Mouse (Mus musculus) left cerebral cortex, postnatal 25 days (tissue): ENCODE data around the gene Gm38431. TPM values are rescaled to one million over a fixed set of nuclear protein-coding genes. Genes with fewer than 3 reads are reported as not detected.

Experiments
- DNase-seq, 2 experiments: peaks; one replicate each; pipeline ENCODE4 v3.0.0; 2022; ENCODE audit warnings: low spot score in 2 of 2, mixed read lengths in 1 of 2
- intact Hi-C: fragments of 180-260 bp; cut with DNase I; formaldehyde crosslinking; loops from one replicate; pipeline ENCODE4 v1.15.1; 2025
- microRNA-seq, 2 experiments: library from miRNA; unstranded; fragments of <30 nt; microRNA quantifications; one replicate each; pipeline ENCODE4 v1.2.0; 2022
- total RNA-seq, 2 experiments: library from RNA; stranded (reverse); gene quantifications; 2 replicates each; pipeline ENCODE4 v1.2.3; 2021

Gm38431 gene
- total RNA-seq, 2 experiments from 2014 or later: 1.6 to 3.0 TPM

DNA sequence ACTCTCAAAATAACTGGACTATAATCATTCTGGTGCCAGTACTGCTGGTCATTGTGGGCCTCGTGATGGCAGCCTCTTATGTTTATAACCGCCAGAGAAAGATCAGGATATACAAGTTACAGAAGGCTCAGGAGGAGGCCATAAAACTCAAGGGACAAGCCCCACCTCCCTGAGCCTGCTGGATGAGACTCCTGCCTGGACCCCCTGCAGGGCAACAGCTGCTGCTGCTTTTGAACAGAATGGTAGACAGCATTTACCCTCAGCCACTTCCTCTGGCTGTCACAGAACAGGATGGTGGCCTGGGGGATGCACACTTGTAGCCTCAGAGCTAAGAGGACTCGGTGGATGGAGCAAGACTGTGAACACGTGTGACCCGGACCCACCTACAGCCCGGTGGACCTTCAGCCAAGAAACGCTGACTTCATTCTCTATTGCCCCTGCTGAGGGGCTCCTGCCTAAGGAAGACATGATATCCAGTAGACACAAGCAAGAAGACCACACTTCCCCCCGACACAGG is 64.0 kb downstream of the Gm38431 start:
- DNase-seq: no peak
- intact Hi-C loops: loop anchor here (2.0 kb wide), 1 partner anchor 127 kb away; no protein-coding TSS in a partner anchor

DNA sequence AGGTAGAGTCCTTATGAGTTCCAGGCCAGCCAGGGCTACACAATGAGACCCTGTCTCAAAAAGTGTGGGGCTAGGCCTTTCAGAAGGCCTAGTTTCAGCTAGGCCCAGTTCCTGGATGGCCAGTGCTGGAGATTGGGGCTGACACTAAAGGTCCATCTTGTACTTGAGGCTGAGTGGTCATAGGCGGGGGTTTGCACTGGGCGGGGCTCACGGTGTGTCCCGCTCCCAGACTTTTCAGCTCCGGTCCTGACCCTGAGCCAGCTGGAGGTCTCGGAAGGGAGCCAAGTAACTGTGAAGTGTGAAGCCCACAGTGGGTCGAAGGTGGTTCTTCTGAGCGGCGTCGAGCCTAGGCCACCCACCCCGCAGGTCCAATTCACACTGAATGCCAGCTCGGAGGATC is 64.9 kb downstream of the Gm38431 start:
- no peak for DNase-seq
- intact Hi-C loops: loop anchor here (1.0 kb wide), 1 partner anchor 24 kb away; no protein-coding TSS in a partner anchor

DNA sequence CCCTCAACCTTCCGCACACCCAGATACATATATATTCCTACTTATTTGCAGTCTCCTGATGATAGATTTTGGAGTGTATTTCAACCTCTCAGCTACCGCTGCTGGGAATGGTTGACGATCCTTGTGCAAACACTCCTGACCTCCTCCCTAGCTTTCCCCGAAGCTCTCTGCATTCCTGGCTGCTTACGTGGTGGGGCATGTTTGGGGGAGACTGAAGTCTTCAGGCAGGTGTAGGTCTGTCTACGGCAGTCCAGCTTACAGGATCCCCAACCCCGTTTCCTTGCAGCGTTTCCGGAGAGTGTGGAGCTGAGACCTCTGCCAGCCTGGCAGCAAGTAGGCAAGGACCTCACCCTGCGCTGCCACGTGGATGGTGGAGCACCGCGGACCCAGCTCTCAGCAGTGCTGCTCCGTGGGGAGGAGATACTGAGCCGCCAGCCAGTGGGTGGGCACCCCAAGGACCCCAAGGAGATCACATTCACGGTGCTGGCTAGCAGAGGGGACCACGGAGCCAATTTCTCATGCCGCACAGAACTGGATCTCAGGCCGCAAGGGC is 66.5 kb downstream of the Gm38431 start:
- intact Hi-C loops: no loop called here
- DNase-seq: no peak

DNA sequence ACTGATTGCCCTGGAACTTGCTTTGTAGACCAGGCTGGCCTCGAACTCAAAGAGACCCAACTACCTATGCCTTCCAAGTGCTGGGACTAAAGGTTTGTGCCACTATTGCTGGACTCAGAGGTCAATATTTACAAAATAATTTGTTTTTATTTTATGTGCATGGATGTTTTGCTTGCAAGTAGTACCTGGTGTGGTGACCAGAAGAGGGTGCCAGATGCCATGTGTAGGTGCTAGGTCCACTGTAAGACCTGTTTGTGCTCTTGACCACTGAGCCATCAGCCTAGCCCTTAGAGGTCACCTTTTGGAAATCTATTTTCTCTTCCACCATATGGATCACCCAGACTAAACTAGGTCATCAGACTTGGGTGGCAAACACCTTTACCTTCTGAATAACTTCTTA is 69.1 kb downstream of the Gm38431 start:
- DNase-seq: no peak
- intact Hi-C loops: no loop called here

- intact Hi-C loops: no loop called here
- no peak for DNase-seq
Observed at GRCm38 (mm10) chr9:21022288-21022687, 69.5 kb downstream of the Gm38431 start.

DNA sequence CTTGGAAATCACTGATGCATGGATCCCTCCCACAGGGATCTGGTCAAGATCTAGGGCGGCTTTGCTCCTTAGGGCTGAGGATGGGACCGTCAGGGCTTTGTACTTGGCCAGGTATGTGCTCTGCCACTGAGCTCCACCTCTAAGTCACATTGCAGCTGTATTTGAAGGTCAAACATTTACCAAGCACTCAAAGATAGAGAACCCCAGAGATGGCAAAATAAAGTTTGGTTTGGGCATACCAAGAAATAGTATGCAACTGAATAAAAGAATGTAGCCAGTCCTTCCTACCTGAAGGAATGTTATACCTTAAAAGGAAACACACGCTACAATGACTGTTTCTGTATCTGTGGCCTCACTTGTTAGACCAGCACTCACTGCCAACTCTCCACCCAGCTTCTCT is 70.4 kb downstream of the Gm38431 start:
- intact Hi-C loops: no loop called here
- DNase-seq: no peak

GRCm38 (mm10) chr9:21018600-21018999 is 73.2 kb downstream of the Gm38431 start:
- intact Hi-C loops: no loop called here
- no peak for DNase-seq

Small RNAs within 50 kb of the gene (microRNA-seq; reads per million reads assigned to microRNA genes)
- gene Mir1900: 0 to 0.34 reads per million in 2 experiments
- gene Mir7082: 0 to 2.4 reads per million in 2 experiments

Other genes starting within 250 kb of the Gm38431 start
- 10 to 100 TPM; 60.1 to 69.1 TPM for gene A230050P20Rik, start 223.4 kb downstream of the Gm38431 start, total RNA-seq
- 10 to 100 TPM in 1 of 2 experiments, 1 to 10 TPM in 1; 9.0 to 10.2 TPM for gene Angptl6, start 212.3 kb downstream of the Gm38431 start, total RNA-seq
- 10 to 100 TPM; 19.9 to 21.1 TPM for gene Ppan, start 203.8 kb downstream of the Gm38431 start, total RNA-seq
- gene Eif3g, start 193.4 kb downstream of the Gm38431 start, total RNA-seq: 100 to 1,000 TPM; 113 to 123 TPM
- gene Dnmt1, start 132.1 kb downstream of the Gm38431 start, total RNA-seq: 10 to 100 TPM; 40.0 to 42.9 TPM
- gene S1pr2, start 115.2 kb downstream of the Gm38431 start, total RNA-seq: 1 to 10 TPM; 2.2 to 2.8 TPM
- gene Mrpl4, start 89.3 kb downstream of the Gm38431 start, total RNA-seq: 10 to 100 TPM; 61.5 to 64.2 TPM
- gene Icam1, start 76.0 kb downstream of the Gm38431 start, total RNA-seq: 1 to 10 TPM; 3.3 to 3.5 TPM
- 1 to 10 TPM in 1 of 2 experiments, under 1 TPM in 1; 0.80 to 1.1 TPM for gene Icam4, start 62.6 kb downstream of the Gm38431 start, total RNA-seq
- gene Icam5, start 59.9 kb downstream of the Gm38431 start, total RNA-seq: 100 to 1,000 TPM; 236 to 267 TPM
- 1 to 10 TPM in 1 of 2 experiments, not detected in 1; 1.3 TPM for gene Zglp1, start 24.9 kb downstream of the Gm38431 start, total RNA-seq
- 1 to 10 TPM; 1.5 to 2.6 TPM for gene Gm49373, start 18.9 kb downstream of the Gm38431 start, total RNA-seq
- 10 to 100 TPM; 59.2 to 63.0 TPM for gene Fdx1l, start 18.4 kb downstream of the Gm38431 start, total RNA-seq
- gene Raver1, start within 50 bp of the Gm38431 start, total RNA-seq: 10 to 100 TPM; 26.4 to 27.9 TPM
- 10 to 100 TPM; 11.6 to 12.7 TPM for gene Tyk2, start 39.2 kb upstream of the Gm38431 start, total RNA-seq
- gene Cdc37, start 58.0 kb upstream of the Gm38431 start, total RNA-seq: 100 to 1,000 TPM; 144 to 153 TPM
- gene Pde4a, start 73.7 kb upstream of the Gm38431 start, total RNA-seq: 10 to 100 TPM; 88.9 to 94.4 TPM
- 10 to 100 TPM; 49.2 to 51.0 TPM for gene Keap1, start 147.4 kb upstream of the Gm38431 start, total RNA-seq
- 1 to 10 TPM; 7.8 to 8.3 TPM for gene S1pr5, start 156.4 kb upstream of the Gm38431 start, total RNA-seq
- 10 to 100 TPM; 40.7 to 49.2 TPM for gene Atg4d, start 173.3 kb upstream of the Gm38431 start, total RNA-seq
- 10 to 100 TPM; 34.6 to 35.7 TPM for gene Kri1, start 196.0 kb upstream of the Gm38431 start, total RNA-seq
- 10 to 100 TPM; 54.4 to 58.4 TPM for gene Cdkn2d, start 199.4 kb upstream of the Gm38431 start, total RNA-seq
- gene Ap1m2, start 220.3 kb upstream of the Gm38431 start, total RNA-seq: 1 to 10 TPM in 1 of 2 experiments, under 1 TPM in 1; 0.89 to 1.3 TPM
- gene Slc44a2, start 228.7 kb upstream of the Gm38431 start, total RNA-seq: 10 to 100 TPM; 43.9 to 51.4 TPM